Mouse (Mus musculus) layer of hippocampus, adult 8-10 months (tissue): ENCODE data around the gene Rpl22l1. TPM values are rescaled to one million over a fixed set of nuclear protein-coding genes. Genes with fewer than 3 reads are reported as not detected.
A peak's percentile ranks its signal among the peaks of the same experiment; 100 is the strongest.
"Not testable (repeated sequence)": the region's sequence is repeated elsewhere in the genome, so short reads cannot be mapped to it uniquely, and the experiment has no call there.

Experiments
- DNase-seq, 2 experiments: peaks; one replicate each; pipeline ENCODE4 v3.0.0; 2022; ENCODE audit warnings: low spot score in 2 of 2
- total RNA-seq, 4 experiments: library from RNA; stranded (reverse); gene quantifications; 2 replicates each; pipeline ENCODE4 v1.2.4; 2022

Gene Rpl22l1
- total RNA-seq = 100 to 1,000 TPM; 196 to 238 (median 215) TPM

- DNase-seq = peak; percentile 97 to 98
Observed at GRCm38 (mm10) chr3:28805301-28806097, at the start of gene Rpl22l1. Gene Rpl22l1 (plus strand): TSS chr3:28805436.

GRCm38 (mm10) chr3:28755477-28755876 is 49.8 kb upstream of the Rpl22l1 start:
- DNase-seq = no peak

GRCm38 (mm10) chr3:28761225-28761789 is 43.9 kb upstream of the Rpl22l1 start:
- no peak for DNase-seq

GRCm38 (mm10) chr3:28766935-28767334 is 38.3 kb upstream of the Rpl22l1 start:
- no peak for DNase-seq

GRCm38 (mm10) chr3:28768222-28768621 is 37.0 kb upstream of the Rpl22l1 start:
- DNase-seq = no peak

GRCm38 (mm10) chr3:28772919-28773318 is 32.3 kb upstream of the Rpl22l1 start:
- not testable (repeated sequence) for DNase-seq

- no peak for DNase-seq
Observed at GRCm38 (mm10) chr3:28775361-28775760, 29.9 kb upstream of the Rpl22l1 start.

GRCm38 (mm10) chr3:28775958-28776357 is 29.3 kb upstream of the Rpl22l1 start:
- no peak for DNase-seq

GRCm38 (mm10) chr3:28776491-28776890 is 28.7 kb upstream of the Rpl22l1 start:
- no peak for DNase-seq

- peak in 1 of 2 experiments; percentile 4 for DNase-seq
Observed at GRCm38 (mm10) chr3:28780511-28780910, 24.7 kb upstream of the Rpl22l1 start.

GRCm38 (mm10) chr3:28780994-28781393 is 24.2 kb upstream of the Rpl22l1 start, which contains the start of gene Eif5a2:
Gene Eif5a2 (plus strand): TSS chr3:28781276.
- peak; percentile 90 to 93 for DNase-seq

- peak in 1 of 2 experiments; percentile 18 for DNase-seq
Observed at GRCm38 (mm10) chr3:28781422-28781821, 23.8 kb upstream of the Rpl22l1 start.

- no peak for DNase-seq
Observed at GRCm38 (mm10) chr3:28781848-28782247, 23.4 kb upstream of the Rpl22l1 start.

- DNase-seq = no peak
Observed at GRCm38 (mm10) chr3:28784176-28784575, 21.1 kb upstream of the Rpl22l1 start.

GRCm38 (mm10) chr3:28794835-28795234 is 10.4 kb upstream of the Rpl22l1 start:
- no peak for DNase-seq

- no peak for DNase-seq
Observed at GRCm38 (mm10) chr3:28808039-28808643, 2.9 kb downstream of the Rpl22l1 start.

- no peak for DNase-seq
Observed at GRCm38 (mm10) chr3:28811441-28811840, 6.2 kb downstream of the Rpl22l1 start.

- DNase-seq = no peak
Observed at GRCm38 (mm10) chr3:28814361-28814760, 9.1 kb downstream of the Rpl22l1 start.

GRCm38 (mm10) chr3:28816010-28816540 is 10.8 kb downstream of the Rpl22l1 start:
- DNase-seq = no peak

GRCm38 (mm10) chr3:28826272-28826671 is 21.0 kb downstream of the Rpl22l1 start:
- no peak for DNase-seq

- no peak for DNase-seq
Observed at GRCm38 (mm10) chr3:28827605-28828004, 22.4 kb downstream of the Rpl22l1 start.

GRCm38 (mm10) chr3:28829454-28829853 is 24.2 kb downstream of the Rpl22l1 start:
- no peak for DNase-seq
